Mouse (Mus musculus) MEL (cell line): Measurements from ENCODE around the gene Zpr1.

Source experiments
- POLR2A ChIP-seq, 2 experiments: IDR thresholded peaks; 2 replicates each; pipeline ENCODE4 v1.6.1; 2011 to 2012; ENCODE audit warnings: low read length in 2 of 2, mild to moderate bottlenecking in 2 of 2, control low read depth in 1 of 2, improper control_type of control experiment in 1 of 2, low read depth in 1 of 2, moderate library complexity in 1 of 2; ENCODE audit not compliant: control insufficient read depth in 1 of 2, insufficient read depth in 1 of 2, poor library complexity in 1 of 2
- USF1 ChIP-seq: IDR thresholded peaks from 2 replicates; pipeline ENCODE4 v1.6.1; 2014; ENCODE audit warnings: low read depth, mild to moderate bottlenecking, inconsistent platforms, low read length, improper control_type of control experiment, moderate library complexity
- ZC3H11A ChIP-seq: IDR thresholded peaks from 2 replicates; pipeline ENCODE4 v1.6.1; 2012; ENCODE audit warnings: low read depth, mild to moderate bottlenecking, inconsistent platforms, low read length, improper control_type of control experiment

GRCm38 (mm10) chr9:46328572-46329249 is 55.8 kb downstream of the Zpr1 start:
- TF ChIP-seq USF1 = no peak
- no peak for TF ChIP-seq ZC3H11A
- no peak for TF ChIP-seq POLR2A (IDR thresholded peaks at IDR 0.05; ENCODE audit: control insufficient read depth in 1 of 2, insufficient read depth in 1 of 2, low read depth in 1 of 2, low read length in 2 of 2, poor library complexity in 1 of 2)
